Mouse (Mus musculus) neural tube, embryonic 14.5 days (tissue): ENCODE measurements at regions not wholly inside any gene's neighbourhood (a gene's known extent, or its start where the extent isn't known, plus 50 kb on each side); places are given as distances from the start of the nearest gene placed in this dataset.

Experiments used
- ATAC-seq: fragments of 200-750 bp; cut with Nextera tagmentation; 2 replicates; pipeline ENCODE4 v1.8.0; 2017; ENCODE audit warnings: low read depth, mild to moderate bottlenecking, moderate TSS enrichment, moderate library complexity
- H3K27ac ChIP-seq: fragments of 300-500 bp; sonication (generic); 2 replicates; pipeline ENCODE4 v1.5.1; 2014; ENCODE audit warnings: low read depth, mild to moderate bottlenecking, control low read depth, low read length, moderate library complexity, mixed read lengths
- H3K27me3 ChIP-seq: fragments of 300-500 bp; sonication (generic); 2 replicates; pipeline ENCODE4 v1.6.1; 2014; ENCODE audit warnings: low read length; ENCODE audit not compliant: control insufficient read depth, insufficient read depth
- H3K36me3 ChIP-seq: fragments of 300-500 bp; sonication (generic); 2 replicates; pipeline ENCODE4 v1.6.1; 2014; ENCODE audit warnings: low read length, mixed read lengths; ENCODE audit not compliant: control insufficient read depth, insufficient read depth
- H3K4me1 ChIP-seq: fragments of 300-500 bp; sonication (generic); 2 replicates; pipeline ENCODE4 v1.6.1; 2014; ENCODE audit warnings: low read length; ENCODE audit not compliant: control insufficient read depth, insufficient read depth
- H3K4me2 ChIP-seq: fragments of 300-500 bp; sonication (generic); 2 replicates; pipeline ENCODE4 v1.6.1; 2014; ENCODE audit warnings: mild to moderate bottlenecking, low read depth, low read length, control low read depth
- H3K4me3 ChIP-seq: fragments of 300-500 bp; sonication (generic); 2 replicates; pipeline ENCODE4 v1.5.1; 2014; ENCODE audit warnings: low read depth, low read length, control low read depth, mixed read lengths
- H3K9ac ChIP-seq: fragments of 300-500 bp; sonication (generic); replicated peaks from 2 replicates; pipeline ENCODE4 v1.6.1; 2014; ENCODE audit warnings: low read depth, mild to moderate bottlenecking, control low read depth, low read length, mixed read lengths
- H3K9me3 ChIP-seq: fragments of 300-500 bp; sonication (generic); 2 replicates; pipeline ENCODE4 v1.6.1; 2016; ENCODE audit warnings: low read length; ENCODE audit not compliant: control insufficient read depth
- WGBS: fragments of 180-500 bp; shearing (Covaris S2); extraction: QIAGEN DNeasy Blood & Tissue Kit; methylation state at CpG from one replicate; pipeline ENCODE4 v1.1.7; 2014; 5-methylcytosine and 5-hydroxymethylcytosine counted together

DNA sequence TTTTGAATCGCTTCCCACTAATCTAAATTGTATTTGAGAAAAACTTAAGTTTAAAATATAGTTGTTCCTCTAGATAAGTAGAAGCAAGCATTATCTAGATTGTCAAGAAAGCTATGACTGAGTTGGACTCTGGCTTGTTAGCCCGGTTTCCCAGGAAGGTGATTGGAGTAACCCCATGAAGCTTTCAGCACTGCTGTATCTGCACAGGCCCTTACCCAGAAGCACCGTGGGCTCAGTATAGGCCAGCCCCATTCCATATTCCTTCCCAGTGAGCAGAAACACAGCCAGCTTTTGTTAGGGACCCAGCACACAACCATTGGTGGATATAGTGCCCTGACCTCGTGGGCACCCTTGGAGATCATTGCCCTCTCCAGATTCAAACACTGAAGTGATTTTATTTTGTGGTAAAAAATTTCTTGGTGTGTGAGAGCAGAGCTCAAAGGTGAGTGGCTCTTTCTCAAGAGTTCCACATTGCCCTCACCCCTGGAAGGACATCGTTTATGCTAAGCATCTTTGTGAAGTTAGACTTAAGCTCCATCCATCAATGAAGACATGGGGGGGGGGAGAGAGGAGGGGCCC is 323.3 kb upstream of the Rnaseh2b start:
- Histone ChIP-seq H3K9me3 (no peaks in the 10 kb centered on the region), H3K4me2 (no peak overlapping the region), H3K36me3 (no peaks in the 10 kb centered on the region), H3K27ac (no peak overlapping the region), H3K27me3 (no peaks in the 10 kb centered on the region), H3K4me1 (no peaks in the 10 kb centered on the region), H3K9ac (no peak overlapping the region), H3K4me3 (no peak overlapping the region)
- no peak for ATAC-seq
- WGBS, result 81% methylated on average over 5 of the region's 5 CpGs

GRCm38 (mm10) chr14:61970591-61970990 is 321.8 kb upstream of the Rnaseh2b start:
- Histone ChIP-seq H3K4me2 (no peak overlapping the region), H3K36me3 (no peaks in the 10 kb centered on the region), H3K4me3 (no peak overlapping the region), H3K27ac (no peak overlapping the region), H3K9ac (no peak overlapping the region), H3K9me3 (no peaks in the 10 kb centered on the region), H3K4me1 (no peaks in the 10 kb centered on the region), H3K27me3 (no peaks in the 10 kb centered on the region)
- no peak for ATAC-seq
- 90% methylated on average over 3 of the region's 3 CpGs for WGBS

- Histone ChIP-seq H3K9me3 (no peaks in the 10 kb centered on the region), H3K4me3 (no peak overlapping the region), H3K9ac (no peak overlapping the region), H3K4me1 (no peaks in the 10 kb centered on the region), H3K27me3 (no peaks in the 10 kb centered on the region), H3K4me2 (no peak overlapping the region), H3K27ac (no peak overlapping the region), H3K36me3 (no peaks in the 10 kb centered on the region)
- WGBS, result 81% methylated on average over 14 of the region's 14 CpGs
- no peak for ATAC-seq
These were observed 321.0 kb upstream of the Rnaseh2b start for GRCm38 (mm10) chr14:61971100-61972088.

DNA sequence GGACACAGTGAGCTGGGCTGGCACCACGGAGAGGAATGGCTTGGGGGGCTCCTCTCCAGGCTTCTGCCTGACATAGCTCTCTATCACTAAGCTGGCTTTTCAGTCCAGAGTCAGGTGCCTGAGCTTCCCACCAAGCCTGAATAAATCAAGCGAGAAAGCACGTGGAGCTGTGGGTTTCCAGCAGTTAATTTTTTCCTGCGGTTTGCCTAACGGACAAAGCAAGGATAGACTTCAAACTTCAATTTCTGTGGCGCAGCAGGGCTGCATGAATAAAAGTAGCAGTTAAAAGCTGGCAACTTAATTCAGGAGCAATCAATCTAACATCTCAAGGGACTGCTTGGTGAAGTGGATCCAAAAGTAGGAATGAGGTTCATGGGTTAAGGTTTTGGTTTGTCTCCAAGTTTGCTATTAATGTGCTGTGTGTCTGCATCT is 317.1 kb upstream of the Rnaseh2b start:
- Histone ChIP-seq H3K27ac (no peak overlapping the region), H3K27me3 (no peaks in the 10 kb centered on the region), H3K4me2 (no peak overlapping the region), H3K4me1 (no peaks in the 10 kb centered on the region), H3K4me3 (no peak overlapping the region), H3K9ac (no peak overlapping the region), H3K36me3 (no peaks in the 10 kb centered on the region), H3K9me3 (no peaks in the 10 kb centered on the region)
- WGBS, result 39% methylated on average over 6 of the region's 6 CpGs
- no peak for ATAC-seq

DNA sequence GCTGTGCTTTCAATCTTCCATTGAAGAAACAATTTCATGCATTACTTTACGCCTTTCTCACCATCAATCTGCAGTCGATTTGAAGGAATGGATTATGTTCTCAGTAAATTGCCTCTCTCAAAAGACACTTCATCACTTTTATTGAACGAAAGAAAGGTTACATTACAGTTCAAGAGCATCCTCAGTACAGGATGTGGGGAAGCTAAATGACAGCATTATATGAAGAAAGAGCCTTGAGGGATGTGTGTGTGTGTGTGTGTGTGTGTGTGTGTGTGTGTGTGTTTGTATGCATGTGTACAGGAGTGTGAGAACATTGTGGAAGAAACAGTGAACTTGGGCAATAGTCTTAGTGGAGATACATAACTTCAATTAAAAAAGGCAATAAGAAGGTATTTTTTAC is 311.8 kb upstream of the Rnaseh2b start:
- Histone ChIP-seq H3K27me3 (no peaks in the 10 kb centered on the region), H3K27ac (no peak overlapping the region), H3K4me3 (no peak overlapping the region), H3K4me2 (no peak overlapping the region), H3K36me3 (no peaks in the 10 kb centered on the region), H3K9me3 (no peaks in the 10 kb centered on the region), H3K9ac (no peak overlapping the region), H3K4me1 (no peaks in the 10 kb centered on the region)
- 45% methylated on average over 3 of the region's 3 CpGs for WGBS
- ATAC-seq, result no peak

- ATAC-seq, result no peak
- Histone ChIP-seq H3K27me3 (no peaks in the 10 kb centered on the region), H3K36me3 (no peaks in the 10 kb centered on the region), H3K9me3 (no peaks in the 10 kb centered on the region), H3K27ac (no peak overlapping the region), H3K4me1 (no peaks in the 10 kb centered on the region), H3K4me2 (no peak overlapping the region), H3K9ac (no peak overlapping the region), H3K4me3 (no peak overlapping the region)
- 69% methylated on average over 3 of the region's 3 CpGs for WGBS
These were observed 306.8 kb upstream of the Rnaseh2b start for GRCm38 (mm10) chr14:61985575-61985974.

- Histone ChIP-seq H3K27ac (no peak overlapping the region), H3K4me3 (no peak overlapping the region), H3K9ac (no peak overlapping the region), H3K27me3 (no peaks in the 10 kb centered on the region), H3K4me1 (no peaks in the 10 kb centered on the region), H3K9me3 (no peaks in the 10 kb centered on the region), H3K36me3 (no peaks in the 10 kb centered on the region), H3K4me2 (no peak overlapping the region)
- 70% methylated on average over 13 of the region's 13 CpGs for WGBS
- ATAC-seq, result no peak
These were observed 306.2 kb upstream of the Rnaseh2b start for GRCm38 (mm10) chr14:61986203-61986602.

- H3K27me3 ChIP-seq, result no peaks in the 10 kb centered on the region
- H3K36me3 ChIP-seq, result no peaks in the 10 kb centered on the region
- H3K4me2 ChIP-seq, result no peak overlapping the region
- H3K27ac ChIP-seq, result no peak overlapping the region
- 87% methylated on average over 1 of the region's 1 CpGs for WGBS
- H3K4me1 ChIP-seq, result no peaks in the 10 kb centered on the region
- no peaks in the 10 kb centered on the region for H3K9me3 ChIP-seq
- ATAC-seq, result no peak
- no peak overlapping the region for H3K4me3 ChIP-seq
- H3K9ac ChIP-seq, result no peak overlapping the region
These were observed 297.1 kb upstream of the Rnaseh2b start for GRCm38 (mm10) chr14:61995253-61995652.

GRCm38 (mm10) chr14:61997736-61998135 is 294.7 kb upstream of the Rnaseh2b start:
- Histone ChIP-seq H3K9me3 (no peaks in the 10 kb centered on the region), H3K36me3 (no peaks in the 10 kb centered on the region), H3K9ac (no peak overlapping the region), H3K27ac (no peak overlapping the region), H3K27me3 (no peaks in the 10 kb centered on the region), H3K4me3 (no peak overlapping the region), H3K4me2 (no peak overlapping the region), H3K4me1 (no peaks in the 10 kb centered on the region)
- ATAC-seq, result no peak
